Mouse (Mus musculus) CH12.LX (cell line): ENCODE measurements around the gene Bcl2l2. TPM values are rescaled to one million over a fixed set of nuclear protein-coding genes. Genes with fewer than 3 reads are reported as not detected.

Source experiments
- DNase-seq: peaks from one replicate; pipeline ENCODE4 v3.0.0-alpha.2; 2013; ENCODE audit errors: extremely low read depth
- H3K27ac ChIP-seq: 2 replicates; pipeline ENCODE4 v1.5.1; 2012; ENCODE audit warnings: low read depth, mild to moderate bottlenecking, control low read depth, moderate library complexity; ENCODE audit not compliant: insufficient read depth
- H3K27me3 ChIP-seq: replicated peaks from 2 replicates; pipeline ENCODE3; 2012; ENCODE audit warnings: inconsistent platforms
- H3K36me3 ChIP-seq, 2 experiments: replicated peaks in 1 of 2; 2 replicates each; pipeline versions ENCODE3 to v1.6.1; 2012; ENCODE audit warnings: inconsistent platforms in 1 of 2, low read length in 1 of 2, mild to moderate bottlenecking in 1 of 2, mixed read lengths in 1 of 2, moderate library complexity in 1 of 2; ENCODE audit not compliant: control insufficient read depth in 1 of 2, insufficient read depth in 1 of 2
- H3K4me1 ChIP-seq, 2 experiments: 2 replicates each; pipeline ENCODE4 v1.6.1; 2012; ENCODE audit warnings: inconsistent platforms in 1 of 2, moderate library complexity in 1 of 2; ENCODE audit not compliant: insufficient read depth in 2 of 2, control insufficient read depth in 1 of 2
- H3K4me2 ChIP-seq: 2 replicates; pipeline ENCODE4 v1.6.1; 2012; ENCODE audit warnings: low read depth, mild to moderate bottlenecking, control low read depth; ENCODE audit not compliant: poor library complexity, insufficient read depth, severe bottlenecking
- H3K4me3 ChIP-seq, 3 experiments: fragments of 150-350 bp in 1 of 3; sonication (generic) in 1 of 3; replicated peaks in 1 of 3; 2 replicates each; pipeline versions ENCODE3 to v1.5.1; 2011 to 2012; ENCODE audit warnings: low read depth in 2 of 3, low read length in 2 of 3, mild to moderate bottlenecking in 2 of 3, moderate library complexity in 2 of 3, control low read depth in 1 of 3, improper control_type of control experiment in 1 of 3, inconsistent platforms in 1 of 3, mixed read lengths in 1 of 3; ENCODE audit not compliant: poor library complexity in 1 of 3
- H3K79me2 ChIP-seq: replicated peaks from 2 replicates; pipeline ENCODE4 v1.6.1; 2012; ENCODE audit warnings: mild to moderate bottlenecking, moderate library complexity; ENCODE audit not compliant: control insufficient read depth, poor library complexity, insufficient read depth, severe bottlenecking; ENCODE audit errors: extremely low read depth
- H3K9ac ChIP-seq: 2 replicates; pipeline ENCODE4 v1.6.1; 2012; ENCODE audit warnings: low read depth, mild to moderate bottlenecking, control low read depth, moderate library complexity; ENCODE audit not compliant: insufficient read depth
- H3K9me3 ChIP-seq: replicated peaks from 2 replicates; pipeline ENCODE3; 2012; ENCODE audit warnings: low read length, inconsistent platforms, mixed read lengths
- BHLHE40 ChIP-seq: IDR thresholded peaks from 2 replicates; pipeline ENCODE4 v1.6.1; 2011; ENCODE audit warnings: mild to moderate bottlenecking, low read depth, low read length, improper control_type of control experiment
- CHD1 ChIP-seq: IDR thresholded peaks from 2 replicates; pipeline ENCODE4 v1.6.1; 2012; ENCODE audit warnings: low read depth, low read length, improper control_type of control experiment, inconsistent platforms
- CHD2 ChIP-seq: IDR thresholded peaks from 2 replicates; pipeline ENCODE4 v1.6.1; 2011; ENCODE audit warnings: low read length, improper control_type of control experiment
- CTCF ChIP-seq, 2 experiments: IDR thresholded peaks in 1 of 2; conservative IDR thresholded peaks in 1 of 2; 2 replicates each; pipeline ENCODE4 v1.5.1; 2011 to 2012; ENCODE audit warnings: low read depth in 2 of 2, low read length in 2 of 2, improper control_type of control experiment in 1 of 2, inconsistent platforms in 1 of 2, mild to moderate bottlenecking in 1 of 2, moderate library complexity in 1 of 2
- ELF1 ChIP-seq: IDR thresholded peaks from 2 replicates; pipeline ENCODE4 v1.6.1; 2014; ENCODE audit warnings: low read depth, mild to moderate bottlenecking, inconsistent platforms, low read length, improper control_type of control experiment
- EP300 ChIP-seq: IDR thresholded peaks from 2 replicates; pipeline ENCODE4 v1.6.1; 2011; ENCODE audit warnings: low read length, improper control_type of control experiment
- ETS1 ChIP-seq: conservative IDR thresholded peaks from 2 replicates; pipeline ENCODE4 v1.6.1; 2012; ENCODE audit warnings: low read depth, mild to moderate bottlenecking, inconsistent platforms, low read length, improper control_type of control experiment, moderate library complexity
- HCFC1 ChIP-seq: IDR thresholded peaks from 2 replicates; pipeline ENCODE4 v1.6.1; 2012; ENCODE audit warnings: low read depth, mild to moderate bottlenecking, inconsistent platforms, low read length, improper control_type of control experiment
- IRF4 ChIP-seq: IDR thresholded peaks from 2 replicates; pipeline ENCODE4 v1.6.1; 2014; ENCODE audit warnings: low read depth, mild to moderate bottlenecking, inconsistent platforms, low read length, improper control_type of control experiment
- JUND ChIP-seq: conservative IDR thresholded peaks from 2 replicates; pipeline ENCODE4 v1.6.1; 2011; ENCODE audit warnings: low read depth, low read length, improper control_type of control experiment
- KAT2A ChIP-seq: IDR thresholded peaks from 2 replicates; pipeline ENCODE4 v1.6.1; 2012; ENCODE audit warnings: low read length, improper control_type of control experiment, inconsistent platforms; ENCODE audit not compliant: insufficient replicate concordance
- MAFK ChIP-seq: IDR thresholded peaks from 2 replicates; pipeline ENCODE4 v1.6.1; 2011; ENCODE audit warnings: low read length, improper control_type of control experiment; ENCODE audit not compliant: insufficient replicate concordance
- MAX ChIP-seq: IDR thresholded peaks from 2 replicates; pipeline ENCODE4 v1.6.1; 2011; ENCODE audit warnings: low read length, improper control_type of control experiment
- MAZ ChIP-seq: IDR thresholded peaks from 2 replicates; pipeline ENCODE4 v1.6.1; 2012; ENCODE audit warnings: low read depth, mild to moderate bottlenecking, inconsistent platforms, low read length, improper control_type of control experiment, moderate library complexity
- MEF2A ChIP-seq: IDR thresholded peaks from 2 replicates; pipeline ENCODE4 v1.6.1; 2014; ENCODE audit warnings: low read depth, mild to moderate bottlenecking, inconsistent platforms, low read length, improper control_type of control experiment, borderline replicate concordance
- MXI1 ChIP-seq: IDR thresholded peaks from 2 replicates; pipeline ENCODE4 v1.6.1; 2011; ENCODE audit warnings: mild to moderate bottlenecking, low read depth, low read length, improper control_type of control experiment
- NELFE ChIP-seq: IDR thresholded peaks from 2 replicates; pipeline ENCODE4 v1.6.1; 2011; ENCODE audit warnings: low read depth, low read length, improper control_type of control experiment
- PAX5 ChIP-seq: IDR thresholded peaks from 2 replicates; pipeline ENCODE4 v1.6.1; 2012; ENCODE audit warnings: low read length, inconsistent platforms, mixed read lengths
- POLR2A ChIP-seq: IDR thresholded peaks from 2 replicates; pipeline ENCODE4 v1.6.1; 2011; ENCODE audit warnings: low read depth, mild to moderate bottlenecking, improper control_type of control experiment, low read length
- RAD21 ChIP-seq: IDR thresholded peaks from 2 replicates; pipeline ENCODE4 v1.6.1; 2011; ENCODE audit warnings: low read depth, mild to moderate bottlenecking, low read length, improper control_type of control experiment, moderate library complexity
- SIN3A ChIP-seq: IDR thresholded peaks from 2 replicates; pipeline ENCODE4 v1.6.1; 2012; ENCODE audit warnings: low read length, improper control_type of control experiment, inconsistent platforms
- SMC3 ChIP-seq: IDR thresholded peaks from 2 replicates; pipeline ENCODE4 v1.6.1; 2011; ENCODE audit warnings: low read depth, low read length, improper control_type of control experiment
- TBP ChIP-seq: conservative IDR thresholded peaks from 2 replicates; pipeline ENCODE4 v1.6.1; 2011; ENCODE audit warnings: low read depth, low read length, improper control_type of control experiment
- TCF12 ChIP-seq: IDR thresholded peaks from 2 replicates; pipeline ENCODE4 v1.6.1; 2014; ENCODE audit warnings: low read depth, mild to moderate bottlenecking, inconsistent platforms, low read length, improper control_type of control experiment
- USF1 ChIP-seq: IDR thresholded peaks from 2 replicates; pipeline ENCODE4 v1.6.1; 2014; ENCODE audit warnings: low read depth, mild to moderate bottlenecking, inconsistent platforms, low read length, improper control_type of control experiment
- USF2 ChIP-seq: conservative IDR thresholded peaks from 2 replicates; pipeline ENCODE4 v1.6.1; 2011; ENCODE audit warnings: low read depth, low read length, improper control_type of control experiment
- ZC3H11A ChIP-seq: IDR thresholded peaks from 2 replicates; pipeline ENCODE4 v1.6.1; 2012; ENCODE audit warnings: low read depth, mild to moderate bottlenecking, inconsistent platforms, low read length, improper control_type of control experiment
- ZMIZ1 ChIP-seq: IDR thresholded peaks from 2 replicates; pipeline ENCODE4 v1.6.1; 2012; ENCODE audit warnings: low read depth, mild to moderate bottlenecking, inconsistent platforms, low read length, improper control_type of control experiment
- ZNF384 ChIP-seq: IDR thresholded peaks from 2 replicates; pipeline ENCODE4 v1.6.1; 2012; ENCODE audit warnings: low read depth, low read length, improper control_type of control experiment, inconsistent platforms
- dilution Hi-C: fragments of 300-500 bp; cut with MboI; formaldehyde crosslinking; loops from 2 replicates; pipeline ENCODE4 v1.14.3; 2020; ENCODE audit warnings: low sequenced_read_pairs; ENCODE audit not compliant: extremely low pct_unique_long_range_greater_than_20kb, extremely low pct_ligation_motif_present
- in situ Hi-C: fragments of 300-500 bp; cut with MboI; formaldehyde crosslinking; loops from 3 replicates; pipeline ENCODE4 v1.14.3; 2019; ENCODE audit warnings: low sequenced_read_pairs, low pct_ligation_motif_present, low pct_unique_long_range_greater_than_20kb, mixed read lengths
- polyA plus RNA-seq: library from polyadenylated mRNA; unstranded; fragments of >175 nt; gene quantifications from 2 replicates; pipeline ENCODE4 v1.2.1, GENCODE M21; 2012; ENCODE audit warnings: low read depth; ENCODE audit not compliant: insufficient read length
- total RNA-seq, 2 experiments: library from RNA; depleted of rRNA; stranded (reverse); fragments of 300-350 nt in 1 of 2; fragments of >200 nt in 1 of 2; gene quantifications; 2 replicates each; pipeline ENCODE4 v1.2.3; 2012 to 2014

Gene Bcl2l2
- total and polyA plus RNA-seq, 3 experiments: 0.50 to 6.2 (median 0.76) TPM

DNA sequence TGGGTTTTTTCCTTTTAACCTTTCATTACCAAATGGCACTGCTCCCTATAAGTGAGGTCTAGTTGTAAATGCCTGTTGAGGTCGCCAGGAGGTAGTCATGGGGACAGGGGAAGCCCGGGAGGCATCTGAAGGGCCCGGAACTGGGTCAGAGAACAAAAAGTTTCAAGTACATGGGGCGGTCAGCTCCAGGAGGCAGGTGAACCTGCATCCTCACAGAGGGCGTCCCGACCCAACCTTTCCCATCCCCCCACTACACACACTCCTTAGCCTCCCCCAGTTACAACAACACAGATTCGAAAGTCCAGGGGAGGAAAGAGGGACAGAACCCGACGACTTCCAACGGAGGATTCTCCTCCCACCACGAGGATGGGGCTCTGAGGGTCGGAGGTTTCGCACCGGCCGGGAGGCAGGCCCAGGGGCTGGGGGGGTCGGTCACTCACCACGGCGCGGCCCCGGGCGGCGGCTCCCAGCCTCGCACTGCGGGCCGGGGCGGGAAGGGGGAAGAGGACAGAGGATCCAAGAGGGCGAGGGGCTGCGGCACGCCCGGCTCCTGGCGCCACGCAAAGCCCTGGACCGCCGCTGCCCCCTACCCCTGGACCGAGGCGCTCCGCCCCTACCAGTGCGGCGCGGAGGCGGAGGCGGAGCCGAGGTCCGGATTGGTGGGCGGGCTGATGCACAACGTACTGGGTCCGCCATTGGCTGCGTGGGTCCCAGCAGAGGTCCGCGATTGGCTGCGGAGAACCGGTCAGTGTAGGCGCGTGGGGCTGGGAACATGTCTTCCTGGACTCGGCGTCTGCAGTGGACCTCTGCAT is 19.5 kb upstream of the Bcl2l2 start:
- peak overlapping the region; percentile 74 to 89 (median 89) for H3K4me3 ChIP-seq
- H3K27ac ChIP-seq: peak overlapping the region; percentile 4; the same call in 1 of the 2 replicates
- H3K9ac ChIP-seq: peak overlapping the region; percentile 95
- TF ChIP-seq ETS1: no peak
- peak; percentile 73 for TF ChIP-seq POLR2A
- peak in 1 of 2 experiments; percentile 31; a peak in 1 of 4 replicates for TF ChIP-seq CTCF (conservative IDR thresholded peaks at IDR 0.05 in 1 of 2, IDR thresholded peaks at IDR 0.05 in 1 of 2; ENCODE audit: low read depth in 2 of 2, low read length in 2 of 2)
- no peak for TF ChIP-seq EP300
- TF ChIP-seq KAT2A: 0 out of 2 replicates have a peak, but pooled peaks have one; percentile 25
- TF ChIP-seq USF1: 0 out of 2 replicates have a peak, but pooled peaks have one; percentile 8
- no peak for TF ChIP-seq SMC3
- TF ChIP-seq IRF4: 0 out of 2 replicates have a peak, but pooled peaks have one; percentile 27
- no peak for TF ChIP-seq ZC3H11A
- no peak for TF ChIP-seq MEF2A
- 0 out of 2 replicates have a peak, but pooled peaks have one; percentile 55 for TF ChIP-seq TBP
- TF ChIP-seq RAD21: no peak
- no peak for TF ChIP-seq MAFK
- TF ChIP-seq SIN3A: peak; percentile 84; the same call in 1 of the 2 replicates
- 0 out of 2 replicates have a peak, but pooled peaks have one; percentile 44 for TF ChIP-seq CHD1
- TF ChIP-seq ELF1: peak; percentile 64
- no peak for TF ChIP-seq BHLHE40
- TF ChIP-seq JUND: no peak
- TF ChIP-seq USF2: no peak
- peak; percentile 58; the same call in 1 of the 2 replicates for TF ChIP-seq MXI1
- peak; percentile 70; the same call in 1 of the 2 replicates for TF ChIP-seq TCF12
- no peak for TF ChIP-seq PAX5
- peak; percentile 74 for TF ChIP-seq CHD2
- TF ChIP-seq ZNF384: no peak
- peak; percentile 78; the same call in 1 of the 2 replicates for TF ChIP-seq NELFE
- TF ChIP-seq MAZ: peak; percentile 29; the same call in 1 of the 2 replicates
- TF ChIP-seq MAX: peak; percentile 78; the same call in 1 of the 2 replicates
- TF ChIP-seq ZMIZ1: peak; percentile 84
- TF ChIP-seq HCFC1: 0 out of 2 replicates have a peak, but pooled peaks have one; percentile 22
- H3K36me3 ChIP-seq: no peaks in the 10 kb centered on the region
- no peaks in the 10 kb centered on the region for H3K79me2 ChIP-seq
- in situ Hi-C loops: no loop called here
- H3K4me2 ChIP-seq: peak overlapping the region; percentile 91
- peaks cover 0 to 5% of the 10 kb centered on the region in 2 experiments; a peak in 2 of 4 replicates for H3K4me1 ChIP-seq
- H3K27me3 ChIP-seq: no peaks in the 10 kb centered on the region
- dilution Hi-C loops: no loop called here
- peak; percentile 84 for DNase-seq
- no peaks in the 10 kb centered on the region for H3K9me3 ChIP-seq
